Mouse (Mus musculus) megakaryocyte-erythroid progenitor cell, adult 5-6 weeks (primary cell): ENCODE measurements at regions not wholly inside any gene's neighbourhood (a gene's known extent, or its start where the extent isn't known, plus 50 kb on each side); places are given as distances from the start of the nearest gene placed in this dataset.
"Not testable (repeated sequence)": the region's sequence is repeated elsewhere in the genome, so short reads cannot be mapped to it uniquely, and the experiment has no call there.

ENCODE experiments used
- ATAC-seq: replicated peaks from 2 replicates; pipeline ENCODE4 v1.8.0; 2016; ENCODE audit warnings: mild to moderate bottlenecking, inconsistent platforms; ENCODE audit not compliant: severe bottlenecking, poor library complexity, low FRiP score, low TSS enrichment

GRCm38 (mm10) chr14:89922316-89922715 is 1451.1 kb upstream of the Pcdh20 start:
- ATAC-seq = no peak

DNA sequence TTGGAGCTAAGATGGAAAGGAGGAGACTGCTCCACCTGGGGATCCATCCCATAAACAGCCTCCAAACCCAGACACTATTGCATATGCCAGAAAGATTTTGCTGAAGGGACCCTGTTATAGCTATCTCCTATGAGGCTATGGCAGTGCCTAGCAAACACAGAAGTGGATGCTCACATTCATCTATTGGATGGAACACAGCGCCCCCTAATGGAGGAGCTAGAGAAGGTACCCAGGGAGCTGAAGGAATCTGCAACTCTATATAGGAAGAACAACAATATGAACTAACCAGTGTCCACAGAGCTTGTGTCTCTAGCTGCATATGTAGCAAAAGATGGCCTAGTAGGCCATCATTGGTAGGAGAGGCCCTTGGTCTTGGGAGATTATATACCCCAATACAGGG is 1449.4 kb upstream of the Pcdh20 start:
- ATAC-seq = not testable (repeated sequence)

DNA sequence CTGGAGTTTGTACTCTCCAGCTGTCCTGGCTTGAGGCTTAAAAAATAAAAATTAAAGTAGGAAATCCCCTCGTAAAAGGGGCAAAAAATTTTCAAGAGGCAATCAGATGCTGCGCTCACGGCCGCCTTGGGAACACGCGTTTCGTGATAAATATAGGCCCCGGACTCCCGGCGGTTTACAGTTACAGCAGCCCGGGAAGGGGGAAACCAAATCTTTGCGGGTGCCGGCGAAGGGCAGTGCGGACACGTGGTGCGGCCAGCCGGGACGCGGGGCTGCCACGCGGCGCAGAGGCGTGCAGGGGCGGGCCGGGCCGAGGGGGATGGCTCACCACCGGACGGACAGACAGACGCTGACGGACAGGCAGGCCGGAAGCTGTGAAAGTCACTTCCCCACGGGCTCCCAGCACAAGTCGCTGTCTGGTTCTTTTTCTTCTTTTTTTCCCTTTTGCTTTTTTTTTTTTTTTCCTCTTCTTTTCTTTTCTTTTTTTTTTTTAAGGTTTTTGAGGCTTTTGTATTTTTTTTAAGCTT is 1427.6 kb upstream of the Pcdh20 start:
- 0 out of 2 replicates have a peak, but pooled peaks have one; percentile 57 for ATAC-seq

- not testable (repeated sequence) for ATAC-seq
Observed at GRCm38 (mm10) chr14:89898135-89898534, 1426.9 kb upstream of the Pcdh20 start.

DNA sequence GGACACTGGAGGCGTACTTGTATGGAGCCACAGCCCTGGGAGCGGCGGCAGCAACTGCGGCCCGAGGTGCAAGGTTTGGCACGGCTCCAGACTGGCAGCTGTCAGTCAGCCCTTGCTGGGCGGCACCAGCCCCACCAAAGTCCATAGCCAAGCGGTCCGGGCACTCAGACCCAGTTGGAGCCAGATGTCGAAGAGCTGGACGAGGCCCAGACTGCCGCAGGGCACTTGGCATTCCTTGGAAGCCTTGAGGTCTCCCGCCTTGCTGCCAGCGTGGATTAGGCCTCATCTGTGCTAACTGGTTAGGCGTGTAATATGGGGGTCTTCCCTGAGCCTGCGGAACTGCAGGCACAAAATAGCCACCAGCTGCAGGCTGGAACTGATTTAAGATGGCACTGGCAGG is 1425.7 kb upstream of the Pcdh20 start:
- ATAC-seq = not testable (repeated sequence)
